Mouse (Mus musculus): Measurements from ENCODE around the gene Inpp4b. TPM values are rescaled to one million over a fixed set of nuclear protein-coding genes. Genes with fewer than 3 reads are reported as not detected.

Inpp4b gene
- polyA plus RNA-seq, 1 experiment from 2014 or later: 5.6 TPM

- ATAC-seq (ENCODE audit: low FRiP score, low read depth): no peak
- no peaks in the 10 kb centered on the region for H3K9me3 ChIP-seq
- no peak overlapping the region for H3K9ac ChIP-seq
- WGBS: 23% methylated on average over 4 of the region's 4 CpGs
- H3K27me3 ChIP-seq (replicated peaks): no peaks in the 10 kb centered on the region
- H3K36me3 ChIP-seq: no peaks in the 10 kb centered on the region
- no peak overlapping the region for H3K4me2 ChIP-seq (replicated peaks)
- H3K4me1 ChIP-seq: no peaks in the 10 kb centered on the region
- no peak overlapping the region for H3K27ac ChIP-seq
- H3K4me3 ChIP-seq: no peak overlapping the region
Observed at GRCm38 (mm10) chr8:81527661-81528060, 185.3 kb downstream of the Inpp4b start.

GRCm38 (mm10) chr8:81538310-81538709 is 196.0 kb downstream of the Inpp4b start:
- H3K27me3 ChIP-seq (replicated peaks): no peaks in the 10 kb centered on the region
- H3K36me3 ChIP-seq: no peaks in the 10 kb centered on the region
- no peaks in the 10 kb centered on the region for H3K9me3 ChIP-seq
- H3K4me1 ChIP-seq: no peaks in the 10 kb centered on the region
- ATAC-seq (ENCODE audit: low FRiP score, low read depth): no peak
- no peak overlapping the region for H3K4me2 ChIP-seq (replicated peaks)
- WGBS: 89% methylated on average over 3 of the region's 3 CpGs
- H3K9ac ChIP-seq: no peak overlapping the region
- no peak overlapping the region for H3K27ac ChIP-seq
- no peak overlapping the region for H3K4me3 ChIP-seq

GRCm38 (mm10) chr8:81558550-81558949 is 216.2 kb downstream of the Inpp4b start:
- Histone ChIP-seq H3K27ac (no peak overlapping the region), H3K9ac (no peak overlapping the region), H3K9me3 (no peaks in the 10 kb centered on the region), H3K4me3 (no peak overlapping the region), H3K36me3 (no peaks in the 10 kb centered on the region), H3K4me2 (replicated peaks) (no peak overlapping the region), H3K27me3 (replicated peaks) (no peaks in the 10 kb centered on the region), H3K4me1 (no peaks in the 10 kb centered on the region)
- 90% methylated on average over 4 of the region's 4 CpGs for WGBS
- ATAC-seq (ENCODE audit: low FRiP score, low read depth): no peak

- Histone ChIP-seq H3K4me3 (no peak overlapping the region), H3K27me3 (replicated peaks) (no peaks in the 10 kb centered on the region), H3K9me3 (no peaks in the 10 kb centered on the region), H3K36me3 (no peaks in the 10 kb centered on the region), H3K9ac (no peak overlapping the region), H3K4me1 (no peaks in the 10 kb centered on the region), H3K4me2 (replicated peaks) (no peak overlapping the region), H3K27ac (no peak overlapping the region)
- ATAC-seq (ENCODE audit: low FRiP score, low read depth): no peak
- 74% methylated on average over 1 of the region's 1 CpGs for WGBS
Observed at GRCm38 (mm10) chr8:81562405-81562804, 220.0 kb downstream of the Inpp4b start.

- ATAC-seq (ENCODE audit: low FRiP score, low read depth): no peak
- Histone ChIP-seq H3K9me3 (no peaks in the 10 kb centered on the region), H3K4me3 (no peak overlapping the region), H3K4me2 (replicated peaks) (no peak overlapping the region), H3K36me3 (no peaks in the 10 kb centered on the region), H3K27ac (no peak overlapping the region), H3K4me1 (no peaks in the 10 kb centered on the region), H3K27me3 (replicated peaks) (no peaks in the 10 kb centered on the region), H3K9ac (no peak overlapping the region)
- WGBS: 80% methylated on average over 4 of the region's 4 CpGs
Observed at GRCm38 (mm10) chr8:81565484-81565883, 223.1 kb downstream of the Inpp4b start.

GRCm38 (mm10) chr8:81572319-81573104 is 230.2 kb downstream of the Inpp4b start:
- H3K36me3 ChIP-seq: no peaks in the 10 kb centered on the region
- WGBS: 90% methylated on average over 1 of the region's 1 CpGs
- no peaks in the 10 kb centered on the region for H3K9me3 ChIP-seq
- H3K4me3 ChIP-seq: no peak overlapping the region
- no peak overlapping the region for H3K27ac ChIP-seq
- no peaks in the 10 kb centered on the region for H3K4me1 ChIP-seq
- H3K4me2 ChIP-seq (replicated peaks): no peak overlapping the region
- no peak for ATAC-seq (ENCODE audit: low FRiP score, low read depth)
- H3K27me3 ChIP-seq (replicated peaks): no peaks in the 10 kb centered on the region
- no peak overlapping the region for H3K9ac ChIP-seq

GRCm38 (mm10) chr8:81575268-81575917 is 233.0 kb downstream of the Inpp4b start:
- 90% methylated on average over 3 of the region's 3 CpGs for WGBS
- Histone ChIP-seq H3K9me3 (no peaks in the 10 kb centered on the region), H3K9ac (no peak overlapping the region), H3K36me3 (no peaks in the 10 kb centered on the region), H3K27ac (no peak overlapping the region), H3K4me2 (replicated peaks) (no peak overlapping the region), H3K4me3 (no peak overlapping the region), H3K4me1 (no peaks in the 10 kb centered on the region), H3K27me3 (replicated peaks) (no peaks in the 10 kb centered on the region)
- no peak for ATAC-seq (ENCODE audit: low FRiP score, low read depth)

- 84% methylated on average over 3 of the region's 3 CpGs for WGBS
Observed at GRCm38 (mm10) chr8:81578951-81579350, 236.6 kb downstream of the Inpp4b start.

GRCm38 (mm10) chr8:81581817-81582437 is 239.6 kb downstream of the Inpp4b start:
- Histone ChIP-seq H3K9me3 (no peaks in the 10 kb centered on the region), H3K4me3 (no peak overlapping the region), H3K27me3 (replicated peaks) (no peaks in the 10 kb centered on the region), H3K4me1 (no peaks in the 10 kb centered on the region), H3K36me3 (no peaks in the 10 kb centered on the region), H3K9ac (no peak overlapping the region), H3K4me2 (replicated peaks) (no peak overlapping the region), H3K27ac (no peak overlapping the region)
- 79% methylated on average over 2 of the region's 2 CpGs for WGBS
- no peak for ATAC-seq (ENCODE audit: low FRiP score, low read depth)

More at GRCm38 (mm10) chr8:81578951-81579350, 236.6 kb downstream of the Inpp4b start:
- Histone ChIP-seq H3K4me3 (no peak overlapping the region), H3K9me3 (no peaks in the 10 kb centered on the region), H3K9ac (no peak overlapping the region), H3K36me3 (no peaks in the 10 kb centered on the region), H3K27ac (no peak overlapping the region), H3K4me2 (replicated peaks) (no peak overlapping the region), H3K4me1 (no peaks in the 10 kb centered on the region), H3K27me3 (replicated peaks) (no peaks in the 10 kb centered on the region)
- ATAC-seq (ENCODE audit: low FRiP score, low read depth): no peak

- H3K4me2 ChIP-seq (replicated peaks): no peak overlapping the region
- no peak for ATAC-seq (ENCODE audit: low FRiP score, low read depth)
- no peak overlapping the region for H3K4me3 ChIP-seq
- no peaks in the 10 kb centered on the region for H3K27me3 ChIP-seq (replicated peaks)
- H3K4me1 ChIP-seq: no peaks in the 10 kb centered on the region
- 69% methylated on average over 1 of the region's 1 CpGs for WGBS
- no peak overlapping the region for H3K9ac ChIP-seq
- H3K27ac ChIP-seq: no peak overlapping the region
- H3K36me3 ChIP-seq: no peaks in the 10 kb centered on the region
- H3K9me3 ChIP-seq: no peaks in the 10 kb centered on the region
Observed at GRCm38 (mm10) chr8:81582906-81583305, 240.6 kb downstream of the Inpp4b start.

- Histone ChIP-seq H3K36me3 (no peaks in the 10 kb centered on the region), H3K27ac (no peak overlapping the region), H3K4me2 (replicated peaks) (no peak overlapping the region), H3K4me1 (no peaks in the 10 kb centered on the region), H3K9me3 (no peaks in the 10 kb centered on the region), H3K4me3 (no peak overlapping the region), H3K9ac (no peak overlapping the region), H3K27me3 (replicated peaks) (no peaks in the 10 kb centered on the region)
- ATAC-seq (ENCODE audit: low FRiP score, low read depth): no peak
- WGBS: 89% methylated on average over 5 of the region's 5 CpGs
Observed at GRCm38 (mm10) chr8:81586783-81587182, 244.4 kb downstream of the Inpp4b start.

- Histone ChIP-seq H3K27ac (no peak overlapping the region), H3K4me1 (no peaks in the 10 kb centered on the region), H3K9me3 (no peaks in the 10 kb centered on the region), H3K4me3 (no peak overlapping the region), H3K27me3 (replicated peaks) (no peaks in the 10 kb centered on the region), H3K4me2 (replicated peaks) (no peak overlapping the region), H3K9ac (no peak overlapping the region), H3K36me3 (no peaks in the 10 kb centered on the region)
- ATAC-seq (ENCODE audit: low FRiP score, low read depth): no peak
- WGBS: 92% methylated on average over 3 of the region's 3 CpGs
Observed at GRCm38 (mm10) chr8:81594134-81594714, 251.9 kb downstream of the Inpp4b start.
